Mouse (Mus musculus): Measurements from ENCODE around the gene Pphln1. TPM values are rescaled to one million over a fixed set of nuclear protein-coding genes. Genes with fewer than 3 reads are reported as not detected.

The Pphln1 gene
- polyA plus RNA-seq, 1 experiment from 2014 or later: 50.2 TPM

- H3K4me2 ChIP-seq (replicated peaks; ENCODE audit: low read depth, low read length): no peak overlapping the region
- H3K27ac ChIP-seq (ENCODE audit: low read length): no peak overlapping the region
- no peaks in the 10 kb centered on the region for H3K4me1 ChIP-seq (ENCODE audit: control insufficient read depth, insufficient read depth, low read length)
- no peak overlapping the region for H3K4me3 ChIP-seq (ENCODE audit: low read depth, low read length)
- no peak for ATAC-seq (ENCODE audit: insufficient number of reproducible peaks, insufficient read depth, low FRiP score, low read depth)
- no peak overlapping the region for H3K9ac ChIP-seq (replicated peaks; ENCODE audit: low read depth, low read length)
- H3K9me3 ChIP-seq (ENCODE audit: control insufficient read depth, low read depth, low read length): no peaks in the 10 kb centered on the region
- 83% methylated on average over 7 of the region's 7 CpGs for WGBS
- no peaks in the 10 kb centered on the region for H3K27me3 ChIP-seq (ENCODE audit: control insufficient read depth, insufficient read depth, low read length)
- H3K36me3 ChIP-seq (ENCODE audit: control insufficient read depth, insufficient read depth, low read length): peaks cover 11% of the 10 kb centered on the region
Observed at GRCm38 (mm10) chr15:93494700-93495099, 96.5 kb downstream of the Pphln1 start.

GRCm38 (mm10) chr15:93499866-93500265, 101.7 kb downstream of the Pphln1 start:
- Histone ChIP-seq H3K27me3 (ENCODE audit: control insufficient read depth, insufficient read depth, low read length) (no peaks in the 10 kb centered on the region), H3K4me2 (replicated peaks; ENCODE audit: low read depth, low read length) (no peak overlapping the region), H3K36me3 (ENCODE audit: control insufficient read depth, insufficient read depth, low read length) (peaks cover 54% of the 10 kb centered on the region), H3K9ac (replicated peaks; ENCODE audit: low read depth, low read length) (no peak overlapping the region), H3K4me3 (ENCODE audit: low read depth, low read length) (no peak overlapping the region), H3K9me3 (ENCODE audit: control insufficient read depth, low read depth, low read length) (no peaks in the 10 kb centered on the region), H3K27ac (ENCODE audit: low read length) (no peak overlapping the region), H3K4me1 (ENCODE audit: control insufficient read depth, insufficient read depth, low read length) (no peaks in the 10 kb centered on the region)
- ATAC-seq (ENCODE audit: insufficient number of reproducible peaks, insufficient read depth, low FRiP score, low read depth): no peak
- 75% methylated on average over 9 of the region's 9 CpGs for WGBS

GRCm38 (mm10) chr15:93502703-93503102, 104.6 kb downstream of the Pphln1 start:
- WGBS: 92% methylated on average over 9 of the region's 9 CpGs
- H3K27ac ChIP-seq (ENCODE audit: low read length): no peak overlapping the region
- no peaks in the 10 kb centered on the region for H3K27me3 ChIP-seq (ENCODE audit: control insufficient read depth, insufficient read depth, low read length)
- H3K9ac ChIP-seq (replicated peaks; ENCODE audit: low read depth, low read length): no peak overlapping the region
- no peaks in the 10 kb centered on the region for H3K4me1 ChIP-seq (ENCODE audit: control insufficient read depth, insufficient read depth, low read length)
- no peak overlapping the region for H3K4me3 ChIP-seq (ENCODE audit: low read depth, low read length)
- H3K9me3 ChIP-seq (ENCODE audit: control insufficient read depth, low read depth, low read length): no peaks in the 10 kb centered on the region
- H3K36me3 ChIP-seq (ENCODE audit: control insufficient read depth, insufficient read depth, low read length): peaks cover 71% of the 10 kb centered on the region
- no peak overlapping the region for H3K4me2 ChIP-seq (replicated peaks; ENCODE audit: low read depth, low read length)
- ATAC-seq (ENCODE audit: insufficient number of reproducible peaks, insufficient read depth, low FRiP score, low read depth): no peak

- H3K9me3 ChIP-seq (ENCODE audit: control insufficient read depth, low read depth, low read length): no peaks in the 10 kb centered on the region
- WGBS: 95% methylated on average over 35 of the region's 35 CpGs
- no peak overlapping the region for H3K9ac ChIP-seq (replicated peaks; ENCODE audit: low read depth, low read length)
- no peak overlapping the region for H3K4me3 ChIP-seq (ENCODE audit: low read depth, low read length)
- H3K36me3 ChIP-seq (ENCODE audit: control insufficient read depth, insufficient read depth, low read length): peaks cover 69% of the 10 kb centered on the region
- H3K27ac ChIP-seq (ENCODE audit: low read length): no peak overlapping the region
- ATAC-seq (ENCODE audit: insufficient number of reproducible peaks, insufficient read depth, low FRiP score, low read depth): no peak
- no peak overlapping the region for H3K4me2 ChIP-seq (replicated peaks; ENCODE audit: low read depth, low read length)
- no peaks in the 10 kb centered on the region for H3K4me1 ChIP-seq (ENCODE audit: control insufficient read depth, insufficient read depth, low read length)
- H3K27me3 ChIP-seq (ENCODE audit: control insufficient read depth, insufficient read depth, low read length): no peaks in the 10 kb centered on the region
Observed at GRCm38 (mm10) chr15:93503201-93503745, 105.1 kb downstream of the Pphln1 start.

- no peak overlapping the region for H3K9ac ChIP-seq (replicated peaks; ENCODE audit: low read depth, low read length)
- no peak overlapping the region for H3K27ac ChIP-seq (ENCODE audit: low read length)
- H3K27me3 ChIP-seq (ENCODE audit: control insufficient read depth, insufficient read depth, low read length): no peaks in the 10 kb centered on the region
- H3K9me3 ChIP-seq (ENCODE audit: control insufficient read depth, low read depth, low read length): no peaks in the 10 kb centered on the region
- no peaks in the 10 kb centered on the region for H3K4me1 ChIP-seq (ENCODE audit: control insufficient read depth, insufficient read depth, low read length)
- no peak overlapping the region for H3K4me2 ChIP-seq (replicated peaks; ENCODE audit: low read depth, low read length)
- peaks cover 65% of the 10 kb centered on the region for H3K36me3 ChIP-seq (ENCODE audit: control insufficient read depth, insufficient read depth, low read length)
- 89% methylated on average over 17 of the region's 17 CpGs for WGBS
- ATAC-seq (ENCODE audit: insufficient number of reproducible peaks, insufficient read depth, low FRiP score, low read depth): no peak
- H3K4me3 ChIP-seq (ENCODE audit: low read depth, low read length): no peak overlapping the region
Observed at GRCm38 (mm10) chr15:93504808-93505207, 106.7 kb downstream of the Pphln1 start.

- no peak for ATAC-seq (ENCODE audit: insufficient number of reproducible peaks, insufficient read depth, low FRiP score, low read depth)
- H3K4me1 ChIP-seq (ENCODE audit: control insufficient read depth, insufficient read depth, low read length): peaks cover 12% of the 10 kb centered on the region; the same call in 1 of the 2 replicates
- no peak overlapping the region for H3K4me2 ChIP-seq (replicated peaks; ENCODE audit: low read depth, low read length)
- no peak overlapping the region for H3K27ac ChIP-seq (ENCODE audit: low read length)
- no peak overlapping the region for H3K4me3 ChIP-seq (ENCODE audit: low read depth, low read length)
- no peak overlapping the region for H3K9ac ChIP-seq (replicated peaks; ENCODE audit: low read depth, low read length)
- 39% methylated on average over 12 of the region's 12 CpGs for WGBS
- no peaks in the 10 kb centered on the region for H3K27me3 ChIP-seq (ENCODE audit: control insufficient read depth, insufficient read depth, low read length)
- peaks cover 20% of the 10 kb centered on the region for H3K36me3 ChIP-seq (ENCODE audit: control insufficient read depth, insufficient read depth, low read length)
- H3K9me3 ChIP-seq (ENCODE audit: control insufficient read depth, low read depth, low read length): no peaks in the 10 kb centered on the region
Observed at GRCm38 (mm10) chr15:93510690-93511336, 112.7 kb downstream of the Pphln1 start.

GRCm38 (mm10) chr15:93512437-93512836, 114.3 kb downstream of the Pphln1 start:
- peaks cover 14% of the 10 kb centered on the region; the same call in 1 of the 2 replicates for H3K4me1 ChIP-seq (ENCODE audit: control insufficient read depth, insufficient read depth, low read length)
- H3K27ac ChIP-seq (ENCODE audit: low read length): peak overlapping the region; percentile 33; the same call in 1 of the 2 replicates
- H3K9me3 ChIP-seq (ENCODE audit: control insufficient read depth, low read depth, low read length): no peaks in the 10 kb centered on the region
- peaks cover 11% of the 10 kb centered on the region for H3K36me3 ChIP-seq (ENCODE audit: control insufficient read depth, insufficient read depth, low read length)
- H3K4me2 ChIP-seq (replicated peaks; ENCODE audit: low read depth, low read length): no peak overlapping the region
- WGBS: 38% methylated on average over 9 of the region's 9 CpGs
- ATAC-seq (ENCODE audit: insufficient number of reproducible peaks, insufficient read depth, low FRiP score, low read depth): no peak
- no peaks in the 10 kb centered on the region for H3K27me3 ChIP-seq (ENCODE audit: control insufficient read depth, insufficient read depth, low read length)
- H3K4me3 ChIP-seq (ENCODE audit: low read depth, low read length): no peak overlapping the region
- H3K9ac ChIP-seq (replicated peaks; ENCODE audit: low read depth, low read length): no peak overlapping the region

GRCm38 (mm10) chr15:93513939-93514341, 115.8 kb downstream of the Pphln1 start:
- H3K36me3 ChIP-seq (ENCODE audit: control insufficient read depth, insufficient read depth, low read length): peaks cover 6% of the 10 kb centered on the region; the same call in 1 of the 2 replicates
- no peak for ATAC-seq (ENCODE audit: insufficient number of reproducible peaks, insufficient read depth, low FRiP score, low read depth)
- H3K4me2 ChIP-seq (replicated peaks; ENCODE audit: low read depth, low read length): 0 out of 2 replicates have a peak overlapping the region, but pooled peaks have one; percentile 11
- no peaks in the 10 kb centered on the region for H3K27me3 ChIP-seq (ENCODE audit: control insufficient read depth, insufficient read depth, low read length)
- H3K27ac ChIP-seq (ENCODE audit: low read length): no peak overlapping the region
- H3K9ac ChIP-seq (replicated peaks; ENCODE audit: low read depth, low read length): no peak overlapping the region
- 10% methylated on average over 10 of the region's 10 CpGs for WGBS
- H3K4me1 ChIP-seq (ENCODE audit: control insufficient read depth, insufficient read depth, low read length): peaks cover 25% of the 10 kb centered on the region; the same call in 1 of the 2 replicates
- H3K9me3 ChIP-seq (ENCODE audit: control insufficient read depth, low read depth, low read length): no peaks in the 10 kb centered on the region
- no peak overlapping the region for H3K4me3 ChIP-seq (ENCODE audit: low read depth, low read length)
